Mouse (Mus musculus): ENCODE measurements around the gene Camk1d.

DNA sequence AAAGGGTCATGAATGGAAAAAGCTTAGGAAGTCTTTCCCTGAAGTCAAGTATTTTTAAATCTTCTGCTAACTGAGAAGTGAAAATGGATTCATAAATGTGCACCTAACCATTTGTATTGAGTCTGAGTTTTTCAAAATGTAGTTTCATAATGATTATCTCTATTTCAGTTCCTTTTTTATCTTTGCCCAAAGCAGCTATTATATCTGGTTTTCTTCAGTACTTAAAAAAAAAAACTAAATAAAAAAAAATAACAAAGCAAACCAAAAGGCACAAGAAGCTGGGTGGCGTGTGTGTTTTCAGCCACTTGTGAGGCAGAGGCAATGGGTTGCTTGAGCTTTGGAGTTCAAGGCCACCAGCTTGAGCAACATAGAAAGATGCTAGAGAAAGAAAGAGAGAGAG is 26.6 kb upstream of the Camk1d start:
- TF ChIP-seq CTCF (IDR thresholded peaks at IDR 0.05; ENCODE audit: borderline replicate concordance, insufficient read depth, low read depth, low read length) (no peak), POLR2A (IDR thresholded peaks at IDR 0.05; ENCODE audit: borderline replicate concordance, insufficient read depth, low read length) (no peak)
